Mouse (Mus musculus) skeletal muscle tissue, adult 2 months (tissue): Measurements from ENCODE around the gene Atg5.
"Not testable (repeated sequence)": the region's sequence is repeated elsewhere in the genome, so short reads cannot be mapped to it uniquely, and the experiment has no call there.

ENCODE experiments used
- DNase-seq: peaks from one replicate; pipeline ENCODE4 v3.0.0-alpha.2; 2012; ENCODE audit warnings: low read depth, low spot score

The Atg5 gene

DNA sequence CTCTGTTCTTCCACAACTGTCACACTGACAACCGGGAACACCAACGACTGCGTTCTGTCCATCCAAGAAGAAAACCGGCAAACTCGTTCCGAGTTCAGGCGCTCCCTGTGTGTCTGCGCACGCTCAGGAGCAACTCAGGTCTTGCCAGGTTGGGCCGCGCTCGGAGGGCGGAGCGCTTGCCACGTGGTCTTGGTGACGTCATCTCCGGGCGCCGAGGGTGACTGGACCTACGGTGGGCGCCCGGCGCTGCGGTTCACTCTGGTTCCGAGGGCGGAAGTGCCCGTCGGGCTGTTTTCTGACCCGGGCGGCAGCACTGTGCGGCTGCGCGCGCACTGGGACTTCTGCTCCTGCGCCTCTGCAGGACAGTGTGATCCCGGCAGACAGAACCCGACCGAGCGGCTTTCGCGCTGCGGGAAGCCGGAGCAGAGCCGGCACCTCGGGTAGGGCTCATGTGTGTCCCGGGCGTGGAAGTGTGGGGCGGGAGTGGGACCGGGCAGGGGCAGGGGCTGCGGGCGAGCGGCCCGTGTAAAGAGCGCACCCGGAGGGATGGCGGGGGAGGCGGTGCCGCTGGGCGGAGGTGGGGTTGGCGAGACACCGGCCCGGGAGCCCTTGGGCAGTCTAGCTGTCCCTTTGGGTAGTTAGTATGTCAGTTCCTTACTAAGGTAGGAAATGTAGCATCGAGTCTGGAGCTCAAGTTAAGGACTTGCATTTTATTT, at the start of gene Atg5:
Atg5 (plus strand) TSS at position 214 of the 716 bp plus-strand sequence.
- DNase-seq, result peak; percentile 98

DNA sequence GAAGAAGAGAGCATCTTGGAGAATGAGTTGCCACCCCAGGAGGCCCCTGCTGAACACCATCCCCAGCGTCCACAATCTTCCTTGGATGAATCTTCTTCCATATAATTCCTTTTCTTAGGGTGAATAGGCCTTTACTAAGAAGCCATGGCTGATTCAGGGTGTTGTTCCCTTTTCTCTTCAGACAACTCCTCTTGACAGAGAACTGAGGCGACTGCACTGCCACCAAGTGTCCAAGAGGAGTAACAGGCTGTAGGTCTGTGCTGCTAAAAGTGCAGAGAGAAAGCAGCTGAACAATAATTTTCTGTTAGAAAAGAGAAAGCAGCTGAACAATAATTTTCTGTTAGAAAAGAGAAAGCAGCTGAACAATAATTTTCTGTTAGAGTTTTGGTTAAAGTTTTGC, 49.1 kb upstream of the Atg5 start:
- not testable (repeated sequence) for DNase-seq

DNA sequence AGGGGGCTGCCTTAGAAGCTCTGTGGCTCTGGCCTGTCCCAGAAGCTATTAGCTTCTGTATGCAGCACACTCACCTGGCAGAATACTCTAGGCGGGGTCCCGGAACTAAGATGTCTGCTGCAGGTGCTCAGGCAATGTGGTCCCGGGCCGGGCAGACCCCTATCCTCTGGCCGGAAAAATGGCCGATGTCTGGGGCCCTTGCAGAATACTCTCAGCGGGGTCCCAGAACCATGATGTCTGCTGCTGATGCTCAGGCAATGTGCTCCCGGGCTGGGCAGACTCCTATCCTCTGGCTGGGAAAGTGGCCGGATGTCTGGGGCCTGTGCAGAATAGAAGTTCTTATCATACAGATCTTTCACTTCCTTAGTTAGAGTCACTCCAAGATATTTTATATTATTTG, 43.8 kb upstream of the Atg5 start:
- DNase-seq, result no peak

DNA sequence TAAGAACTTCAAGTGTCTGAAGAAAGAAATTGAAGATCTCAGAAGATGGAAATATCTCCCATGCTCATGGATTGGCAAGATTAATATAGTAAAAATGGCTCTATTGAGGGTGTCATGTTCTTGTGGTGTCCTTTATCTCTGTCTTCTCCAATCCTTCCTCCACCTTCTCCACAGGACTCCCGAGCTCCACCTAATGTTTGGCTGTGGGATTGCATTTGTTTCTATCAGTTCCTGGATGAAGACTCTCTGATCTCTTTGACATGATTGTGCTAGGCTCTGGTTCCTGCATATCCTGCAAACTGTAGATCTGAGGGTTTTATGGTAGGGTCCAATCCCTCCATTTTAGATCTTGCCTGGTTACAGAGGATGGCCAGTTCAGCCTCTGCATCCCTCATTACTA, 34.8 kb upstream of the Atg5 start:
- not testable (repeated sequence) for DNase-seq

DNA sequence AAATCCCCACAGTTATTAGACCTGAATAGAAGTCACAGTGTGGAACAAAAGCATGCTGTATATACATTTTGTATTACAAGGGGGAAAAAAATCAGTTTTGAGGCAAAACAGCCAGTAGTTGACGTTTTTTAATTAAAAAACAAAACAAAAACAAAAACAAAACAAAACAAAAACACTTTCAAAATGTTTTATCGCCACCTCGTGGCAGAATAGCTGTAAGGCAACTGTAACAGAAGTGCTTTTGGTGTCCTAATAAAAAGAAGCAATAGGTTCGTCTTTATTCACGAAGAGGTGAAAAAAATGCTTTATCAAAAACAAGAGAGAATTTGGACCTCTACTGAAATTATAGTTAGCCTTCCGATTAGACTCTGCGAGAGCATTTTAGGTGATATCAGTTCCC, 32.9 kb upstream of the Atg5 start:
- not testable (repeated sequence) for DNase-seq

DNA sequence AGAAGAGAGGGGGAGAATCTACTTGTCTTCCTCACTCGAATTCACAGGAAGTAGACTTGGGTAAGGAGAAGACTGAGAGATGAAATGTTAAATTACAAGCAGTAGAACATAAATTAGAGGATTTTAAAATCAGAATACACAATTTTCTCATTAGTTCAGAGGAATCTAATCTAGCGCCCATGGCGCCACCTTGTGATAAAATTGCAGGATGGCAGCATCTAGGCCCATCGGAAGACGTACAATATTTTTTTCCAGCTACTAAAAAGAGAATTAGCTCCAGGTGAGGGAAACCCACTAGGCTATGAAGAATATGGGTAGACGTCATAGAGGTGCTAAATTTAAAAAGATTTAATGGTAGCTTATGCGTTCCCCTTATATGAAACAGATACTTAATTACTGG, 11.5 kb upstream of the Atg5 start:
- DNase-seq, result no peak

DNA sequence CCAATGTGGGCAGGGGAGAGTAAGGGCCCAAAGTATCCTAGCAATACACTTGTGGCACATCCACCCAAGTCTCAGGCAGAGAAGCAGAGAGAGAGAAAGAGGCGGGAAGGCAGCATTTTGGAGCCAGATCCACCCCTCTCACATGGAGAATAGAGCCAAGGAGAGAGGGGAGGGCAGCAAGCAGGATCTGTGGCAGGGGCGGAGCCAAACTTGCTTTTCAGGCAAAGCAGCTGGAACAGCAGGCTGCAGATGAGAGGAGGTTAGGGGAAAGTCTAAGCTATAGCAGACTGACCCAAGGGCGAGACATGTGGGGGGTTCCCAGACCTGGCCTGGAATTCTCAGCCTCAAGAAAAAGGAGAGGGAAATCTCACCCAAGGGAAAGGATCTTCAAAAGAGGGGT, 2.3 kb upstream of the Atg5 start:
- no peak for DNase-seq

DNA sequence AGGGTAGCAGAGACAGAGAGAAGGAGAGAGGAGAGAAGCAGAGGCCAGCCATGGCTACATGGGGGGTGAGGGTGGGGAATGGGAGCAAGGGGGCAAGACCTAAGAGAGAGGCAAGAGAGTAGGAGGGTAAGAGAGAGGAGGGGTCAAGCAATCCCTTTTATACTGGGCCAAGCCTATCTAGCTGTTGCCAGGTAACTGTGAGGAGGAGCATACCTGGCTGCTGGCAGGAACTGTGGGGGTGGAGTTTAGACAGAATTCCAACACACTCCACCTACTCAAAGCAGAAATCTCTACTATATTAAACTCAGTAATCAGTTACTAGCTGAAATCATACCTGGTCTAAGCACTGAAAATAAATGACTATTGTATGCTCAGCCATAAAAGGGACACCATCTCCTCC, 1.6 kb upstream of the Atg5 start:
- DNase-seq, result no peak

DNA sequence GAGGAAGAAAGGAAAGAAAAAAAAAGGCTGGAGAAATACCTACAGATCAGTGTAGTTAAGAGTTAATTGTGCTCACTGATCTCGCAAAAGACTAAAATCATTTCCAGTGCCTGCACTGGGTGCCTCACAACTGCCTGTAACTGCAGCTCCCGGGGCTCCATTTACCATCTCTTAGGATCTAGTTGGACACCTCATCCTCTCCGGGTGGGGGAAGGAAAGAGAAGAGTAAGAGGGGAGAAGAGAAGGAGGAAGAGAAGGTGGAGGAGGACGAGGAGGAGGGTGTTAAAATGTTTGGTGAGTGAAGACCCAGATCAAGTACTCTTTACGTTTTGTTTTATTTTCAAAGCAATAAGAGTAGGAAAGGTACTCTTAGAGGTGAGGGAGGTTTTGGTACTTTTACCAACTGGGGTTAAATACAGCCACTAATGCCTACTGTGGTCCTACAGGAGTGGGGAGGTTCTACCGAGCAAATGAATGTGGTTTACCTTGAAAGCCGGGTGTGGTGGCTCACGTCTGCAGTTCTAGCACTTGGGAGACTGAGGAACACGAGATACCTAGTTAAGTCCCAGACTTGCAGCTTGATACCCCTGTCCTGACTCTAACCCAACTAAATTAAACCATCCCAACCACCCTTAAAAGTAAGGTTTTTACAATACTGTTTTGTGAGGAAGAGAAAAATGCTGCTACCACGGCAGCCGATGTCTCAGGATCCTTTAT, 574 bp upstream of the Atg5 start:
- DNase-seq, result peak; percentile 6

DNA sequence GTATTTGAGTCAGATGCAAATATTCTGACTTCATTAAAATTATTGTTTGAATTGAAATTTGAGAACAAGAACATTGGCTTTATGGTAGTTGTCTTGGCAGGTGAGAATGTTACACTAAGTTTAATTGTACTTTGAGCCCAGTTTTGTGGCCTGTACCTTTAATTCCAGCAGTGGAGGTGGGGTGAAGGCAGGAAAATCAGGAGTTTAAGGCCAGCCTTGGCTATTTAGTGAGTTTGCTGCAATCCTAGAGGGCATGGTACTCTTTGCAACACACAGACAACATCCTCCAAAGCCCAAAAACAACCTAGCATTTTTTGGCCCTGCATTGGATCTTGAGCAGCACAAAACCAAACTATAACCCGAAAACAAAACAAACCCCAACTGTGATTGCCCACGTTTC, 1.1 kb downstream of the Atg5 start:
- DNase-seq, result no peak

DNA sequence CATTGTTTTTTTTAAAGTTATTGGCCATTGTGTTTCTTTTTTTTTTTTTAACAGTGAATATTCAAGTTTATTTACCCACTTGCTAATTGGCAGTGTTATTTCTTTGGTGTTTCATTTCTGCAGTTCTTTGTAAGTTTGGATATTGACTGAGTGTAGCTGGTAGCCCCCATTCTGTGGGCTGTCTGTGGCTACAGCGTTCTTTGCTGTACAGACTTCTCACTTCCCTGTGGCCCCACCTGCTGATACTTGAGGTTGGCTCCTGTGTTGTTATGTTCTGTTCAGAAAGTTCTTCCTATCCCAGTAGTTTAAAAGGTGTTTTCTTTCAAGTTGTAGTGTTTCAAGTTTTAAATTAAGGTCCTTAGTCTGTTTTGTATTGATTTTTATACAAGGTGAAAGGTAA, 14.2 kb downstream of the Atg5 start:
- no peak for DNase-seq

DNA sequence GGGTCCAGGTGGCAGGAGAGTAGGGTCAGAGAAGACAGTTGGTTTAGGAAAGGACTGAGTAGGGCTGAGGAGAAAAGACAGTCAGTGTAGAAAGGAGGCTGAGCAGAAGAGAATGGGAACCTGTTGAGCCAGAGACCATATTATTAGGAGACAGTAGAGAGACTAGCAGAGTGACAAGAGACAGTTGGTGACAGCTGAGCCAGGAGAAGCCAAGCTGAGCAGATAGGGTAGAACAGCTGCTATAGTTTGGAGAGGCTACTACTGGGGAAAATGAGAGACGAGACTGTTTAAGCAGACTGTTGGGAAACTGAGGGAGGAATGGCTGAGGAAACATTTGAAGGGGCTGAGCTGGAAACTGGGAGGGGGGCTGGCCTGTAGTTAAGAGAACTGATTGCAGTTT, 16.9 kb downstream of the Atg5 start:
- DNase-seq, result no peak

DNA sequence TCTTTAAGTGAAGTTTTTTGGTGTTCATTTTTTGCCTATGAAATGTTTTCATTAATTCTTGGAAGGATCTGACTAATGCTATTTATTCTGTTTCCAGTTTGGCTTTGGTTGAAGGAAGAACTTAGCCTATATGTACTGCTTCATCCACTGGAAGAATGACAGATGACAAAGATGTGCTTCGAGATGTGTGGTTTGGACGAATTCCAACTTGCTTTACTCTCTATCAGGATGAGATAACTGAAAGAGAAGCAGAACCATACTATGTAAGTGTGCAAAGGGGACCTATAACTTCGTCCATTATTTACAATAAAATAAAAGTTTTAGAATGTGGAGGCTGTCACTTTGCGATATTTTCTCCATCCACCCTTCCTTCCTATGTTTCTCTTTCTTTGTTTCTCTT, 17.8 kb downstream of the Atg5 start:
- no peak for DNase-seq

DNA sequence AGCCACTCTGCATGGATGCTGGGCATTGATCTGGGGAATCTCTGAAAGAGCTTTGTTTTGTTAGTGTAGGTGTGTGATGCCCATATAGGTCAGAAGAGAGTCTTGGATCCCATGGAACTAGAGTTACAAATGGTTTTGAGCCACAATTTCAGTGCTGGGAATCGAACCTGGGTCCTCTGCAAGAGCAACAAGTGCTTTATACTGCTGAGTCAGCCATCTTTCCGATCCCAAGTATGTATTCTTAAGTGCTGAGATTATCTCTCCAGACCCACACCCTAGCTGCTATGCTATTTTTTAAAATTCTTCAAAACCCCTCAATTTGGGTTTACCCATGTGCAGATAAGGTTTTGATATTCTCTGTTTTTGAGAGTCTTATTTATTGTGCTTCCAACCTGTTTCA, 22.7 kb downstream of the Atg5 start:
- no peak for DNase-seq

DNA sequence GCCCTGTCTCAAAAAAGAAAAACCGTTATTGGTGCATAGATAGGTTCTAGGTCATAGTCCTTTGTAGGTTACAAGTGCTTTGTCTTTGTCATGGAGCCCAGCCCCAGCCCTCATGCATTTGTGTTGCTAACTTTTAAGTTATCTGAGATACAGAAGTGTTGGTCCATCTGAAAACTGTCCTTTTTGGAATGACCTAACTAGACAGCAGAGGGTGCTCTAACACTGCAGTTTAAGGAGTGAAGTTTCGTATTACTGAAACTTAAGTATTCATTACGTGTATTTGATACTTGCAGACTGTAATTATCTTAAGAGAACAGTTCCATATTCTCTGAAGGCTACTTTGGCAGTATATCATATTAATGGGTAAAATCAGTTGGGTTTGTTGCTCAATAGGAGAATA, 24.0 kb downstream of the Atg5 start:
- DNase-seq, result no peak

DNA sequence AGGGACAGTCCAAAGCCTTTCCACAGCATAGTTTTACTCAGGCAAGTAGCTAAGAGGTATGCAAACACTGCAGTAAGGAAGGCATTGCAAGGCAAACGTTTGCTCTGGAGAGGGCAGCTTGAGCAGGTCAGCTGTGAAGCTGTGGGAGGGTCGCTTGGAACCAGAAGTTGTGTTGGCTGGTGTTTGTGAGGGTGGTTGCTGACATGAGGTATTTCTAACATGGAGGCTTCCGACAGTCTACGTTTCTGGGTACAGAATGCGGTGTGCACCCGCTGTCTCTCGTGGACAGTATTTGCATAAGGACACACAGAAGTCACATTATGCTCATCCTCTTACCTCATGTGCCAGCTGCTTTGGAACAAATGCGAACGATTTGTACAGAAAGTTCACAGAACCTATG, 31.0 kb downstream of the Atg5 start:
- DNase-seq, result no peak

DNA sequence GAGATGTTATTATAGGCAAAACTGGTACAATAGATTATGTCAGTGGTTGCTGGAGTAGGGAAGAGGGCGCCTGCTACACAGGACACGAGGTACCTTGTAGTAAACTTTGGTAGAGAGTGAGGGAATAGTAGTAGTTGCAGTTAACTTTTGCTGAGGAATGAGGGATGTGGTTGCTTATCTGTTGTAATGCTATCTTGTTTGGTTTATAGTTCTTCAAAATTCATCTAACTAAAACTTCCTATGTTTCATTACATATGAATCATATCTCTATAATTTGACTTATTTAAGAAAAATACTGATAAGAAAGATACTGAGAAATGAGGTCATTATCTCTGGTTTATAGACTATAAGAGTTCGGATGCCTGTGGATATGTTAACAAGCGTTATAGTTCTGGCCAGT, 31.9 kb downstream of the Atg5 start:
- no peak for DNase-seq

DNA sequence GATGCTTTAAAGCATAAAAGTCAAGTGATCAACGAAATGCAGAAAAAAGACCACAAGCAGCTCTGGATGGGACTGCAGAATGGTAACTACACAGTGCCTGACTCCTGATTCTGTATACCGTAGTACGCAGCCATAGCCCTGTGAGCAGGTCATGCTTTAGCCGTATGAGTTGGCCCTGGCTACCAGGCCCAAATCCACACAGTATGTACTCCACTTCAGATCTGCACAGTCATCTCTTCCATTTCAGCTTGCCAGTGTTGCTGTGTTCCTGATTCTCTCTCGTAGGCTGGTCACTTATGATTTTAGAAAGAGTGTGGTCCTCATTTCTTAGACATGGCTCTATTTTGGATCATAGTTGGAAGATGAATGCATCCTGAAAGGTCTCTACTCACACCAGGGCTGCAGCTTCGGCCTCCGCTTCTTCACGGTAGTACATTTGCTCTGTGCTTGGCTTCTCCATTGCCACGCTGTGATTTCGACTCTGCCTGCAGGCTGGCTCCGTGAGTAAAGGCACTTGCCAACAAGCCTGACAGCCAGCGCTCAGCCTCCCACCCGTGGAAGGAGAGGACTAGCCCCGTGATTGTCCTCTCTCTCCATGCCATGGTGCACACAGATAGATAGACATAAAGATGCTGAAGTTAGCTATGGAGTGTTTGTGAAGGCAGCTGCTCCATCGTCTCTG, 35.6 kb downstream of the Atg5 start:
- DNase-seq, result no peak

DNA sequence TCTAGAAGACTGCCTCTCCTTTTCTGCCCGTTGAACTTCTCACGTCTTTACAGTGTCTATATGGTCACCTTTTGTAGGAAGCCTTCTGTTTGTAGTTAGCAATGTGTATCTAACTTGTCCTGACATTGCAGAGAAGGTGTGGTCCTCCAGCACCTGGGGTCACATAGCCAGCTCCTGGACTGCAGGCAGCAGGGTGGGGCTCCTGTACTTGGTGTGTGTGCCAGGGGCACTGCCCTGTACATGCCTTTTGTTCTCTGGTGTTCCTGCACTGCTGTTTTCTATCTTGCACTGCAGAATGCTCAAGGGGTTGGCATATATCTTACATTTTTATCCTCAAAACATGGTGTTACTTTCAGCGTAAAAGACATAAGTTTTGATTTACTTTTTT, 36.2 kb downstream of the Atg5 start:
- no peak for DNase-seq

DNA sequence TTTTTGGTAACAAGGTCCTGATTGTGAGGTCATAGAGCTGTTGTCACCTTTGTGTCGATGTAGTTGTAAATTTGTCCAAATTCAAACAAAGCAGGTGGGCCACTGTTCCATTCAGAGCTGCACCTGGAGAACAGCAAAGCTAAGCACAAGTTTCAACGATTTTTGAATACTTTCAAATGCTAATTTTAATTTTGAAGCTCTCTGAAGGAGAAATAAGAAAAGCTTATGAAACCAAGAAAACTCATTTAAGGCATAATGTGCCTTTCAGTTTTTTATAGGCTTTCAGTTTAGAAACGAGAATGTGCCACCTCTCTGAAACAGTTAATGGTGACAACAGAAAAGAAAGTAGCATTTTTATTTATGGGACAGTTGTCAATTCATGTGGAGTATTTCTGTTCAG, 36.7 kb downstream of the Atg5 start:
- DNase-seq, result no peak

DNA sequence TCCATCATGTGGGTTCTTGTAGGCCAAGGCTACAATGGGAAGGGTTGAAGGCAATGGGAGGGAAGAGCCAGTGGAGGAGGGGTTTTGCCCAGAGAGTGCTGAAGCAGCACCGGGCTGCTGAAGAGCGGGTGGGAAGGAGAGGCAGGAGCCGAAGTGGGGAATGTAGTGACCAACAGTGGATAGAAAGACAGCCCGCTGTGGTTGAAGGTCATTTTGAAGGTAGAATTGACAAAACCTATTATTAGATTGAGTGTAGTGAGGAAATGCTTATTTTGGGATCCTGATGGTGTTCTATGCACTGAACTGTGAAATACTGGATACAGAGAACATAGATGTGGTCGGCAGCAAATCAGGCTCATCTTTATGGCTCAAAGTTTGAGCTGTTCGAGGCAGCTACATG, 38.1 kb downstream of the Atg5 start:
- no peak for DNase-seq

DNA sequence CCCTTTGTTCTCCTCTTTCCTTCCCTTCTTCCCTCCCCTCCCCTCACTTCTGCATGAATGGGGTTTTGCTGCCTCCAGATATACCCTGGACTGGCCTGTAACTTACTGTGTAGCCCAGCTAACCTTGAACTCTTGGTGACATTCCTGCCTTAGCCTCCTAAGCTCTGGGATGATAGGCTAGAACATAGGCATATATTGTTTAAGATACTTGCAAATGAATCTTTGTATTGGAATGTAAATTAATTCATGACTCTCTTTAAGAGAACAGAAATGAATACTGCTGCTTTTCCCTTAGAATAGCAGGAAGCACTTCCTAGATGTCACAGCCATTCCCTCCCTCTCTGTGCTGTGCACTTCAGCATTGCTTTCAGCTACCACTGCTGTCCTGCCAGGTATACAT, 40.1 kb downstream of the Atg5 start:
- DNase-seq, result no peak

DNA sequence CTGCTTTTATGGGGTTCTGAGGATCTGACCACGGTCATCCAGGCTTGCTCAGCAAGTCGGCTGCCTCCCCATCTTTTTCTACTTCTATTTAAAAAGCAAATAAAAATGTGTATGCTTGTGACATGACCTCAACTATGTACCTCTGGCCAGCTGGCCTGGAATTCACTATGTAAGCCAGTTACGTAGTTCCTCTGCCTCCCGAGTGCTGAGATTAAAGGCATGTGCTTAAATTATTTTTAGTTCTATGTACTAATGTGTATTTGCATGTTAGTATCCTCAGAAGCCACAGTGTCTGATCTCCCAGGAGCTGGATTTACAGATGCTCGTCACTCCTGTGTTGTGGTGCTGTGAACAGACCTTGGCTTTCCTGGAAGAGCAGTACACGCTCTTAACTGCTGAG, 41.1 kb downstream of the Atg5 start:
- no peak for DNase-seq
